Mouse (Mus musculus) adrenal gland, adult (tissue): Measurements from ENCODE around the gene Zdhhc1.
A peak's percentile ranks its signal among the peaks of the same experiment; 100 is the strongest.

ENCODE experiments used
- DNase-seq, 2 experiments: peaks; one replicate each; pipeline ENCODE4 v3.0.0; 2022 to 2023; ENCODE audit warnings: low spot score in 1 of 2; ENCODE audit not compliant: inconsistent age in 2 of 2

Gene Zdhhc1

GRCm38 (mm10) chr8:105464595-105464994 lies 32.1 kb downstream of the Zdhhc1 start:
- DNase-seq = peak in 1 of 2 experiments; percentile 8

- DNase-seq = no peak
These were observed 35.5 kb downstream of the Zdhhc1 start for GRCm38 (mm10) chr8:105461085-105461803.

GRCm38 (mm10) chr8:105455218-105455617 lies 41.5 kb downstream of the Zdhhc1 start:
- DNase-seq = no peak

- peak in 1 of 2 experiments; percentile 64 for DNase-seq
These were observed 42.6 kb downstream of the Zdhhc1 start for GRCm38 (mm10) chr8:105454088-105454487.

- DNase-seq = peak in 1 of 2 experiments; percentile 33
These were observed 43.4 kb downstream of the Zdhhc1 start for GRCm38 (mm10) chr8:105453296-105453695.

GRCm38 (mm10) chr8:105451903-105452603 lies 44.6 kb downstream of the Zdhhc1 start:
- peak in 1 of 2 experiments; percentile 36 for DNase-seq

- no peak for DNase-seq
These were observed 45.7 kb downstream of the Zdhhc1 start for GRCm38 (mm10) chr8:105450977-105451376.

GRCm38 (mm10) chr8:105448596-105448995 lies 48.1 kb downstream of the Zdhhc1 start:
- DNase-seq = no peak

- no peak for DNase-seq
These were observed 48.5 kb downstream of the Zdhhc1 start for GRCm38 (mm10) chr8:105448188-105448587.

- no peak for DNase-seq
These were observed 50.6 kb downstream of the Zdhhc1 start for GRCm38 (mm10) chr8:105446127-105446552.

- peak in 1 of 2 experiments; percentile 27 for DNase-seq
These were observed 51.2 kb downstream of the Zdhhc1 start for GRCm38 (mm10) chr8:105445296-105446126.

GRCm38 (mm10) chr8:105442661-105443060 lies 54.0 kb downstream of the Zdhhc1 start:
- no peak for DNase-seq

- peak; percentile 20 to 54 for DNase-seq
These were observed 55.3 kb downstream of the Zdhhc1 start for GRCm38 (mm10) chr8:105441433-105441832.

- DNase-seq = peak; percentile 22 to 66
These were observed 57.8 kb downstream of the Zdhhc1 start for GRCm38 (mm10) chr8:105438865-105439264.

- peak; percentile 16 to 38 for DNase-seq
These were observed 59.5 kb downstream of the Zdhhc1 start for GRCm38 (mm10) chr8:105437078-105437748.

GRCm38 (mm10) chr8:105436218-105436617 lies 60.5 kb downstream of the Zdhhc1 start:
- no peak for DNase-seq

GRCm38 (mm10) chr8:105434136-105434535 lies 62.6 kb downstream of the Zdhhc1 start:
- DNase-seq = no peak

- DNase-seq = no peak
These were observed 63.2 kb downstream of the Zdhhc1 start for GRCm38 (mm10) chr8:105433511-105433910.

- DNase-seq = peak in 1 of 2 experiments; percentile 44
These were observed 63.7 kb downstream of the Zdhhc1 start for GRCm38 (mm10) chr8:105433021-105433420.

GRCm38 (mm10) chr8:105431743-105432515 lies 64.8 kb downstream of the Zdhhc1 start:
- DNase-seq = no peak
